Mouse (Mus musculus) forebrain, postnatal 0 days (tissue): ENCODE results near the gene Erich4. TPM values are rescaled to one million over a fixed set of nuclear protein-coding genes. Genes with fewer than 3 reads are reported as not detected.
"Not testable (repeated sequence)": the region's sequence is repeated elsewhere in the genome, so short reads cannot be mapped to it uniquely, and the experiment has no call there.

Source experiments
- ATAC-seq: fragments of 200-750 bp; cut with Nextera tagmentation; 2 replicates; pipeline ENCODE4 v1.8.0; 2017; ENCODE audit warnings: mild to moderate bottlenecking, moderate library complexity
- DNase-seq: peaks from one replicate; pipeline ENCODE4 v3.0.0-alpha.2; 2015
- H3K27ac ChIP-seq: fragments of 300-500 bp; sonication (generic); 2 replicates; pipeline ENCODE4 v1.5.1; 2014; ENCODE audit warnings: low read depth, mild to moderate bottlenecking, antibody characterized with exemption, low read length, moderate library complexity, mixed read lengths
- H3K27me3 ChIP-seq: fragments of 300-500 bp; sonication (generic); 2 replicates; pipeline ENCODE4 v1.6.1; 2014; ENCODE audit warnings: mild to moderate bottlenecking, low read length, mixed read lengths; ENCODE audit not compliant: insufficient read depth
- H3K36me3 ChIP-seq: fragments of 300-500 bp; sonication (generic); 2 replicates; pipeline ENCODE4 v1.6.1; 2014; ENCODE audit warnings: mild to moderate bottlenecking, moderate library complexity; ENCODE audit not compliant: insufficient read depth
- H3K4me1 ChIP-seq: fragments of 300-500 bp; sonication (generic); 2 replicates; pipeline ENCODE4 v1.6.1; 2014; ENCODE audit warnings: antibody characterized with exemption; ENCODE audit not compliant: insufficient read depth
- H3K4me2 ChIP-seq: fragments of 300-500 bp; sonication (generic); 2 replicates; pipeline ENCODE4 v1.6.1; 2014; ENCODE audit warnings: low read depth, mild to moderate bottlenecking, moderate library complexity
- H3K4me3 ChIP-seq: fragments of 300-500 bp; sonication (generic); 2 replicates; pipeline ENCODE4 v1.5.1; 2014; ENCODE audit warnings: low read depth, low read length, mixed read lengths
- H3K9ac ChIP-seq: fragments of 300-500 bp; sonication (generic); 2 replicates; pipeline ENCODE4 v1.6.1; 2014; ENCODE audit warnings: mild to moderate bottlenecking
- H3K9me3 ChIP-seq: fragments of 300-500 bp; sonication (generic); 2 replicates; pipeline ENCODE4 v1.6.1; 2016; ENCODE audit warnings: low read length
- CTCF ChIP-seq: sonication (generic); IDR thresholded peaks from 2 replicates; pipeline ENCODE4 v1.5.1; 2016; ENCODE audit warnings: antibody characterized with exemption, control low read depth, low read depth
- WGBS: fragments of 180-500 bp; shearing (Covaris S2); extraction: QIAGEN DNeasy Blood & Tissue Kit; methylation state at CpG from one replicate; pipeline ENCODE4 v1.1.7; 2014; 5-methylcytosine and 5-hydroxymethylcytosine counted together
- polyA plus RNA-seq: library from polyadenylated mRNA; unstranded; fragments of >200 nt; fragmentation: Nextera tagmentation; extraction: Ambion mirVana; gene quantifications from 2 replicates; pipeline ENCODE4 v1.2.1, GENCODE M21; 2015
- total RNA-seq: library from RNA; depleted of rRNA; stranded (reverse); fragments of >200 nt; gene quantifications from 2 replicates; pipeline ENCODE4 v1.2.3, GENCODE M21; 2014

Erich4 gene
- total and polyA plus RNA-seq, 2 experiments from 2014 or later: not detected

DNA sequence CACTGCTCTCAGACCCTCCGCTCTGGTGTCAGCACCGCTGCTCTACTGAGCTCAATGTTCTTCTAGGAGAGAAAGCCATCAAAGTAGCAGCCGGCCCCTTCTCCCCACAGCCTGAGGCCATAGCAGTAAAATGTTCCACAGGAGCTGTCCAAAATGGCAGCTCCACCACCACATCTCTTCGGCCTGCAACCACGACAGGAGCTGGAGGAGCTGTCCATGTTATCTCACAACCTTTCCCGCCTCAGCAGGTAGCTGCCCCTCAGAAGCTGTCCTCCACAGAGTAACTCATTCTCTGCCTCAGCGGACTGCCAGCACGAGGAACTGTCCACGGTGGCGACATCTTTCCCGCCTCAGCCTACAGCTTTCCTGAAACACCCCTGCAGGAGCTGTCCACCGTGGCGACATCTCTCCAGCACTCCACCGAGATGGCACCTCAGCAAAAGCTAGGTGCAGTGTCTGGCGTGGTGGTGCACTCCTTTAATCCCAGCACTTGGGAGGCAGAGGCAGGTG is 33.3 kb downstream of the Erich4 start:
- DNase-seq (no peak), ATAC-seq (no peak)
- no peak overlapping the region for H3K4me3 ChIP-seq
- H3K27ac ChIP-seq: no peak overlapping the region
- H3K9me3 ChIP-seq: no peaks in the 10 kb centered on the region
- 91% methylated on average over 15 of the region's 15 CpGs for WGBS
- no peaks in the 10 kb centered on the region for H3K36me3 ChIP-seq
- H3K27me3 ChIP-seq: no peaks in the 10 kb centered on the region
- H3K9ac ChIP-seq: no peak overlapping the region
- no peak for TF ChIP-seq CTCF
- H3K4me2 ChIP-seq: no peak overlapping the region
- H3K4me1 ChIP-seq: no peaks in the 10 kb centered on the region

DNA sequence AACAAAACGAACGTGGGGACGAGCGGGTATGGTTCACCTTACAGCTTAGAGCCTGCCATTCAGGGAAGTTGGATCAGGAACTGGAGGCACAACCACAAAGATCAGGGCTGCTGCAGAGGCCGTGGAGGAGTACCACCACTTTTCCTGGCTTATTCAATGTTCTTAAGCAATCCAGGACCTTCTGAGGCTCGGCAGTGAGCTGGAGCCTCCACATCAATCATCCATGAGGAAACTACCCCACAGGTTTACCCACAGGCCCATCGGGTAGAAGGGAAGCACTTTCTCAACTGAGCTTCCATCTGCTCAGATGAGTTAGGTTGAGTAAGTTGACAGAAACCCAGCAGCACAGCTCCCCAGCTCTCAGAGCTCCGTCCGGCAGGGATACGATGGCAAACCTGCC is 36.3 kb downstream of the Erich4 start:
- Histone ChIP-seq H3K27me3 (no peaks in the 10 kb centered on the region), H3K4me1 (no peaks in the 10 kb centered on the region), H3K36me3 (no peaks in the 10 kb centered on the region), H3K9me3 (no peaks in the 10 kb centered on the region), H3K4me2 (no peak overlapping the region), H3K4me3 (no peak overlapping the region), H3K9ac (no peak overlapping the region), H3K27ac (no peak overlapping the region)
- DNase-seq (no peak), ATAC-seq (no peak)
- TF ChIP-seq CTCF: no peak
- 88% methylated on average over 10 of the region's 10 CpGs for WGBS

DNA sequence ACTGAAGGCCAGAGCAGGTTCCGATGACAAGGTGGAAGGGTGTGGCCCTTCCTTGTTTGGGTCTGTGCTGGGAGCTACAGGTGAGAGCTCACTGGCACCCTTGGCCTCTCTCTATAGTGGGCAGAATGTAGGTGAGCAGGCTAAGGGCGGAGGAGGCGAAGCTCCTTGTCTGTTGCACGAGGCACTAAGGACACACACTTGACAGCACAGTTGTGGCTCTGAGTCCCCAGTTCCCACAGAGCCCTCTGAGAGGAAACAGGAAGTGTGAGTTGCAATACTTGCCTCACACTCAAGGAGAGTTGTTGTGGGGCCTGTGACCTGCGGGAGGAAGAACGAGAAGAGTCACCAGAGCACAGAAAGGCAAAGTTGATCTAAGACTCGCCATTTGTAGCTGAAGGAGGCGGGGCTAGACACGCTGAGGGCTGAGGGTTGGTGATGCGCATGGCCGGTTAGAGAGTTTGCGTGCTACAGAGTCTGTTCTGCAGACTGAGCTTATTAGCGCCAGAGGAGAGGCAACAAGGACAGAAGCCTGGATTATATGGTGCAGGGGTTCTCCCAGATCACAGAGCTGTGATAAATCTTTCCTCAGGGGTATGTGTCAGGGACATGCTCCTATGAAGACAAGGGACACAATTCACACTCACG is 38.8 kb downstream of the Erich4 start:
- not testable (repeated sequence) for H3K27ac ChIP-seq, H3K4me2 ChIP-seq, DNase-seq, H3K4me3 ChIP-seq, H3K9ac ChIP-seq, H3K9me3 ChIP-seq, H3K4me1 ChIP-seq, ATAC-seq, H3K36me3 ChIP-seq, H3K27me3 ChIP-seq
- 80% methylated on average over 12 of the region's 14 CpGs for WGBS

DNA sequence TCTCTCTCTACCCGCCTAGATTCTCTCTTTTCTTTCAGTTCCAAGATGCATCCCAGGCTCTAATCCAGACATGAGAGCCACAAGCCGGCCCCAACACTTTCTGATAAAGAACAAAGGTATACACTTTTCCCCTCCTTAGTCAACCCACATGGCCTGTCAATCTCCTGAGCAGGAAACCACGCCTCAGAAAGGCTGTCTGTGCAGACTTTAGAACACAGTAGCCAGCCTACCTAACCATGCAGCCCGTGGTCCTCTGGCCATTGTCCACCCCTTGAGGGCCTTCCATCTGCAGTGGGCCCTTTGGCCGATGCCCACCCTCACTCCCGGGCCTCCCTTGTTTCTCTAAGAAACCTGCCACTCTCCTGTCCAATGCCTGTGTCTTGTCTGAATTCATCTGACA is 39.4 kb downstream of the Erich4 start:
- H3K27me3 ChIP-seq, ATAC-seq, H3K4me2 ChIP-seq, DNase-seq, H3K9me3 ChIP-seq, H3K9ac ChIP-seq, H3K27ac ChIP-seq, H3K36me3 ChIP-seq, H3K4me3 ChIP-seq, H3K4me1 ChIP-seq: not testable (repeated sequence)
- WGBS: 40% methylated on average over 6 of the region's 6 CpGs

DNA sequence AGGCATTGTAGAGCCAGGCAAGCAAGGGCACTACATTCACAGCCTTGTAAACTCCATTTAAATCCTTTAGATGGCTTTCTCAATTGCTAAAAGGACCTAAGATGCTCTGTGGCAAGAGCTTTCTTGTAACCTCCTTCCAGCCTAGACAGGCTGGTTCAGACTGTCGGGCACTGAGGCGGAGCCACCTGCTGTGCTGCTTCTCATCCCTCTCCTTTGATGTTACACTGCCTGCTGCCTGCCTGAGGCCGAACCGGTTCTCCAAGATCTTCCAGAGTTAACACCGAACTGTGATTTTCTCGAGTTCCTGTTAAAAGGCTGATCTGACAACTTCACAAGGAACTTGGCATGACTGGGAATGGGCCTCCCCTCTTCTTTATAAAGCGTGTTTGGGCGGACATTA is 39.8 kb downstream of the Erich4 start:
- no peak for TF ChIP-seq CTCF
- H3K4me3 ChIP-seq: no peak overlapping the region
- no peak overlapping the region for H3K4me2 ChIP-seq
- H3K9ac ChIP-seq: no peak overlapping the region
- no peaks in the 10 kb centered on the region for H3K36me3 ChIP-seq
- WGBS: 15% methylated on average over 8 of the region's 8 CpGs
- no peaks in the 10 kb centered on the region for H3K27me3 ChIP-seq
- no peaks in the 10 kb centered on the region for H3K4me1 ChIP-seq
- no peak overlapping the region for H3K27ac ChIP-seq
- H3K9me3 ChIP-seq: no peaks in the 10 kb centered on the region
- DNase-seq: no peak
- no peak; the same call in 1 of the 2 replicates for ATAC-seq

DNA sequence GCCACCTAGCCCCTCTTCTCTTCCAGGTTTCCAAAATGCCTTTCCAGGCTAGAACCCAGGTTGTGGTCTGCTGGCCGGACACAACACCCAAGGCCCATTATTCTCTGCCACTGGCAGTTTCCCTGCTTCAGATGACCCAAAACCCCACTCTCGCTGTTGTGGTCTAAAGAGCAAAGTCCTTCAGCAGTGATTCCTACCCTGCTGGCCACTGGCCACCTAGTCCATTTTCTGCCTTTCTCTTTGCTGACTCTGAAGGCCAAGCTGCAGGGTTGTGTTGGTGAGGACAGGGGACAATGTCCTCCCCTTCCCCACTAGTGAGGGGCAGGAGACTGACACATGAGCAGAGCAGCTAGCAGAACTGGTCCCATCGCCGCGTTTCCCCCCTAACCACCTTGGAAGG is 40.6 kb downstream of the Erich4 start:
- no peaks in the 10 kb centered on the region for H3K4me1 ChIP-seq

DNA sequence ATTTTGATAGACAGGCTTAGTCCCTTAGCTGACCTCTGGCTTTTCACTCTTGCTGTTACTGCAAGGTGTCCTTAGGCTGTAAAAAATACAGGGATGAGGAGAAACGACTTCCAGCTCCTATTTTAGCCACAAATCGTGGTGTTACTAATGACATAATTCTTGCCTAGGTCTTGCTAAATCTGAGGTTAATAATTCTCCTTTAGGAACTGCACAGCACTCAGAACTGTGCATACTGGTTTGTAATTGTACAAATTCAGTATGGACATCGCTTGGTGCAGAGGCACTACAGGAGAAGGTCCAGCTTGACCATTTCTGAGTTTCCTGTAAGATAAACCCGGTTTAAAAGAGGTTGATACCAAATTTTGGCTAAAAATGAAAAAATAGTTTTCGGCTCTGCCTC is 41.9 kb downstream of the Erich4 start:
- ATAC-seq, DNase-seq, H3K36me3 ChIP-seq, H3K4me2 ChIP-seq, H3K9me3 ChIP-seq, H3K27me3 ChIP-seq, H3K27ac ChIP-seq, H3K9ac ChIP-seq, H3K4me1 ChIP-seq, H3K4me3 ChIP-seq: not testable (repeated sequence)
- WGBS: 78% methylated on average over 5 of the region's 5 CpGs

More for the DNA sequence above, 40.6 kb downstream of the Erich4 start:
- DNase-seq (no peak), ATAC-seq (no peak)
- Histone ChIP-seq H3K9me3 (no peaks in the 10 kb centered on the region), H3K4me2 (no peak overlapping the region), H3K36me3 (no peaks in the 10 kb centered on the region), H3K9ac (no peak overlapping the region), H3K27me3 (no peaks in the 10 kb centered on the region), H3K4me3 (no peak overlapping the region), H3K27ac (no peak overlapping the region)
- TF ChIP-seq CTCF: no peak
- WGBS: 84% methylated on average over 5 of the region's 5 CpGs
